Mouse (Mus musculus) ES-Bruce4 (cell line): ENCODE results near the gene Icmt. TPM values are rescaled to one million over a fixed set of nuclear protein-coding genes. Genes with fewer than 3 reads are reported as not detected.
A peak's percentile ranks its signal among the peaks of the same experiment; 100 is the strongest.

Experiments used
- H3K27ac ChIP-seq: 2 replicates; pipeline ENCODE4 v1.5.1; 2012; ENCODE audit warnings: low read length, inconsistent platforms; ENCODE audit not compliant: insufficient read depth
- H3K27me3 ChIP-seq: 2 replicates; pipeline ENCODE4 v1.6.1; 2012; ENCODE audit warnings: mild to moderate bottlenecking, low read length, inconsistent platforms; ENCODE audit not compliant: control insufficient read depth, poor library complexity, insufficient read depth, severe bottlenecking
- H3K36me3 ChIP-seq: 2 replicates; pipeline ENCODE4 v1.6.1; 2012; ENCODE audit warnings: inconsistent platforms, mild to moderate bottlenecking, low read length, moderate library complexity; ENCODE audit not compliant: control insufficient read depth, poor library complexity, insufficient read depth, severe bottlenecking
- H3K4me1 ChIP-seq: one replicate; pipeline ENCODE4 v1.8.1; 2011; ENCODE audit warnings: low read length; ENCODE audit not compliant: control insufficient read depth, insufficient read depth
- H3K4me3 ChIP-seq: 2 replicates; pipeline ENCODE4 v1.5.1; 2011; ENCODE audit warnings: low read depth, mild to moderate bottlenecking, low read length
- H3K9ac ChIP-seq: 2 replicates; pipeline ENCODE4 v1.6.1; 2012; ENCODE audit warnings: low read depth, mild to moderate bottlenecking, inconsistent platforms; ENCODE audit not compliant: poor library complexity, severe bottlenecking
- H3K9me3 ChIP-seq: replicated peaks from 2 replicates; pipeline ENCODE4 v1.6.1; 2012; ENCODE audit warnings: mild to moderate bottlenecking, low read length, inconsistent platforms; ENCODE audit not compliant: control insufficient read depth, poor library complexity, insufficient read depth, severe bottlenecking
- CTCF ChIP-seq: IDR thresholded peaks from one replicate; pipeline ENCODE4 v1.8.1; 2011; ENCODE audit warnings: low read depth, low read length
- EP300 ChIP-seq: IDR thresholded peaks from 2 replicates; pipeline ENCODE4 v1.6.1; 2011; ENCODE audit warnings: low read depth, low read length; ENCODE audit not compliant: insufficient read depth
- POLR2A ChIP-seq: IDR thresholded peaks from one replicate; pipeline ENCODE4 v1.8.1; 2011; ENCODE audit warnings: low read length; ENCODE audit not compliant: insufficient read depth
- polyA plus RNA-seq: library from polyadenylated mRNA; stranded (reverse); fragments of >200 nt; gene quantifications from 2 replicates; pipeline ENCODE4 v1.2.4, GENCODE M21; 2011; ENCODE audit warnings: low read depth; ENCODE audit not compliant: missing spikeins, insufficient read depth, insufficient read length

The Icmt gene
- polyA plus RNA-seq, 1 experiment = 22.8 TPM

DNA sequence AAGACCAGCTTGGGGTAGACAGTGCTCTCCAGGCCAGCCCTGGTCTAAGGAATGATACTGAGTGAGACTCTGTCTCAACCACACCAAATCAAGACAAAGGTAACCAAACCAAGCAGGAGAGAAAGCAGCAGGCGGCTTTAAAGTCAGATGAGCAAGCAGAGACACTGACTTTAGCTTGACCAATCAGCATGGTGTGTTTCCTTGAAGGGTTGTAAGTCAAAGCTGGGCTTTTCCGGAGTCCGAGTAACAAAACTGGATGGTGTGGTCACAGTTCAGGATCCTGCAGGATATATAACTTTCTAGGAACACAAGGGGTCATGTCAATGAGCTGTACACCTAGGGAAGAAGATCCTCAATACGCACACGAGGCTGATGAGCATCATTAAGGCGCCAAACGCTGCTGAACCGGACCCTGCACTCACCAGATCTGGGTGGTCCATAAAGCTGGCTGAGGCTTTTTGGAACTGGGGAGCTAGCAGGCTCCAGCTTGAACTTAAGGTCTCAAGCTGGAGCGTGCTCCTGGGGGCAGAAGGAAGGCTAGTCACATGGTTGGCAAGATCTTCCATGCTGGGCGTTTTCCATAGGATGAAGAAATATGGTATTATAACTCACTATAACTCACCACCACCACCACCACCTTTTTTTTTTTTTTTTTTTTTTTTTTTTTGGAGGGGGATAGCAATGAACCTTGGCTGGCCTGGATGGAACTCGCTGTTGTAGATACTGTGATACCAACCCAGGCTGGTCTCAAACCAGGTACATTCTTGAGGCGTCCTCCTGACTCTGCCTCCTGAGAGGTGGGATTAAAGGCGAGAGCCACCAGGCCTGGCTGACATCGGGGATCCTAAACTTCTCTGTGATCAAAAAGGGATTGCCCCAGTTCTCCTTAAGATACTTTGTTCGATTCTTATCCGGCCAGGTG, 27.9 kb downstream of the Icmt start:
- peaks cover 23% of the 10 kb centered on the region for H3K36me3 ChIP-seq
- peak overlapping the region; percentile 93 for H3K9ac ChIP-seq
- H3K27ac ChIP-seq = peak overlapping the region; percentile 74
- H3K4me3 ChIP-seq = peak overlapping the region; percentile 79
- H3K9me3 ChIP-seq = no peaks in the 10 kb centered on the region
- H3K27me3 ChIP-seq = no peaks in the 10 kb centered on the region
- peaks cover 6% of the 10 kb centered on the region for H3K4me1 ChIP-seq
- TF ChIP-seq CTCF (no peak), EP300 (no peak), POLR2A (peak; percentile 17)

DNA sequence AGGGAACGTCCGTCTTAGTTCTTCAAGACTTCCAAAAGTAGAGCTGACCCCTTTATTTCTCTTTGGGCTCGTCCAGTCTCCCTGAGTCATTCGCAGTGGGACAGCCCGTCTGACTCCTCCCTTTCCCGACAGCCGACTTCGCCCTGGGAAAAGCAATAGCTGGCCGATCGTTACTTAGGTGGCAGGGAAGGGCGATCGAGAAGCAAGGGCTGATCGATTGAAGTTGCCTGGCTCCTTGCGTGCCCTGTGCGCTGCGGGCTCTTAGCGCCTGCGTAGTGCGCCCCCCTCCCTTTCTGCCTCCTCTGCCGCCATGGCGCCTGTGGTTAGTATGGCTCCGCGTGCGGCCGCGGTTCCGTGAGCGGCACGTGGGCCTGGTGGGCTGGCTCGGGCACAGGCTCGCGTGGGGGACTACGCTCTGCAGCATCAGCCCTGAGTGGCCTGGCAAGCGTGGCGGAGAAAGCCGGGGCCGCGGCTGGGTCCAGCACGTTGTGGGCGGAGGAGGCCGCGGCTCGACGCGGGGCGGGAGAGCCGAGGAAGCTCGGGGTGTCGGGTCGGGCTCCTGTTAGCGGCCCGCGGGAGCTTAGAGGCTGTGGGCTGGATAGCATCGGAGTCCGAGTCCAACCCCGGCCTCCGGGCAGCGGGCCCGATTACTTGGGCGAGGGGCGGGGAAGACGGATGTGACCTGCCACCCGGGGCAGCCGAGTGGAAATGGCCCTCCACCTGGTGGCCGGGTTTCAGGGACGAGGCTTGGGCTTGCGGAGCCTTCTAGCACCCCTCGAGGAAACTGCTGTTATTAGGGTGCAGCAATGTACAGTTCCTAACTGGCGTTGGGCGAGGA, 28.8 kb downstream of the Icmt start, which contains the start of gene Rpl22:
Gene Rpl22, plus strand, starts transcription at position 169 of the 838 bp plus-strand sequence.
- H3K27me3 ChIP-seq = no peaks in the 10 kb centered on the region
- H3K27ac ChIP-seq = peak within 1 kb of the TSS; percentile 74
- no peaks in the 10 kb centered on the region for H3K9me3 ChIP-seq
- peak within 1 kb of the TSS; percentile 93 for H3K9ac ChIP-seq
- TF ChIP-seq CTCF (no peak), EP300 (peak; percentile 88), POLR2A (peak; percentile 7)
- H3K4me3 ChIP-seq = peak within 1 kb of the TSS; percentile 93
- peaks cover 32% of the 10 kb centered on the region for H3K36me3 ChIP-seq
- peaks cover 10% of the 10 kb centered on the region for H3K4me1 ChIP-seq

DNA sequence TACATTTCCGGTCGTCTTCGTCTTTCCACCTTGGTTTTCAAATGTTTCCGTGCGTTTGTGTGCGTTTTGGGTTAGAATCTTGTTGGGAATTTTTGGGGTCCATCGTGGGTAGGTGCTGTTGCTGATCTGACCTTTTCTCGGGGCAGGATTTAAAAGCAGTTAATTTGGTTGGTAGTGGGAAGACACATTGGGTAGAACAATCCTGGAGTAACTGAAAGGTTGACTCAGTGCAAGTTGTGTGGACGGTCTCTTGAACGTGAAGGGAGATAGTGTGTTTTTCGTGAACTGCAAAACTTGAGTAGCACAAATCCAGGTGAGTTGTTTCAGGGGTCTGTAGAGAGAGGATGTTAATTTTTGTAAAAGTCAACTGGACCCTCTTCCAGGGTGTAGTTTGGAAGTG, 29.5 kb downstream of the Icmt start:
- no peaks in the 10 kb centered on the region for H3K27me3 ChIP-seq
- peak overlapping the region; percentile 40 for H3K27ac ChIP-seq
- H3K4me3 ChIP-seq = peak overlapping the region; percentile 93
- no peak for TF ChIP-seq EP300
- TF ChIP-seq CTCF = no peak
- no peak for TF ChIP-seq POLR2A
- no peaks in the 10 kb centered on the region for H3K9me3 ChIP-seq
- H3K9ac ChIP-seq = peak overlapping the region; percentile 93
- peaks cover 10% of the 10 kb centered on the region for H3K4me1 ChIP-seq
- H3K36me3 ChIP-seq = peaks cover 39% of the 10 kb centered on the region

DNA sequence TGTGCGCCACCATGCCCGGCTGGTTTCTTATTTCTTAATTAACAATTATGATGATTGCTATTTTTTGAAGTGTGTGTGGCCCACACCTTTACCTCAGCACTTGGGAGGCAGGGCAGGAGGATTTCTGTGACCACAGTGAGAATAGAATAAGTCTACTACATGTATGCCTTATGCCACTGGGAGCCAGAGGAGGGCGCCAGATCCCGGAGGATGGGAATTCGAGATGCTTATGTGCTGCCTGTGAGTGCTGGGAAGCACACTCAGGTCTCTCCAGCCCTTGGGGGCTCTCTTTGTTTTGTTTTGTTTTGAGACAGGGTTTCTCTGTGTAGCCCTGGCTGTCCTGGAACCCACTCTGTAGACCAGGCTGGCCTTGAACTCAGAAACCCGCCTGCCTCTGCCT, 31.7 kb downstream of the Icmt start:
- no peak overlapping the region for H3K27ac ChIP-seq
- no peaks in the 10 kb centered on the region for H3K9me3 ChIP-seq
- peaks cover 58% of the 10 kb centered on the region for H3K36me3 ChIP-seq
- TF ChIP-seq POLR2A = no peak
- no peak for TF ChIP-seq EP300
- peak; percentile 79 for TF ChIP-seq CTCF
- H3K9ac ChIP-seq = peak overlapping the region; percentile 30
- H3K4me1 ChIP-seq = peaks cover 8% of the 10 kb centered on the region
- no peak overlapping the region for H3K4me3 ChIP-seq
- H3K27me3 ChIP-seq = no peaks in the 10 kb centered on the region

DNA sequence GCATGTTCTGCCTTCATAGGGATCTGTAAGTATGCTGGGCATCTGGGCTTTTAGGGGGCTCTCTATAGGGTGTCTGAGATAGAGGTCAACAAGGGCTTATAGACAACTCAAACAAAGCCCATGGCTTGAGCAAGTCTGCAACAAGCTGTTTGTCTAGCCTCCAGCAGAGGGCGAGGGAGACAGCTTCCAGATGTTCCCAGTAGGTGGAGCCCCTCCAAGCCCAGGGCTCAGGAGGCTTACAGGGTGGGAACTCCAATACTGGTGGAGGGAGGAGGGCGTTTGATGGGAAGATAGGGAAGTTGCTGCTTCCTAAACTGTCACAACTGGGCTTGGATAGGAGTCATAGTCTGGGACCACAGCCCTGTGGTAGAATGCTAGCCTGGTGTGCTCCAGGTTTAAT, 35.9 kb downstream of the Icmt start:
- Histone ChIP-seq H3K9me3 (no peaks in the 10 kb centered on the region), H3K27me3 (no peaks in the 10 kb centered on the region), H3K4me1 (peaks cover 8% of the 10 kb centered on the region), H3K36me3 (peaks cover 56% of the 10 kb centered on the region), H3K9ac (no peak overlapping the region), H3K27ac (0 out of 2 replicates have a peak overlapping the region, but pooled peaks have one; percentile 16), H3K4me3 (no peak overlapping the region)
- no peak for TF ChIP-seq POLR2A
- TF ChIP-seq EP300 = no peak
- TF ChIP-seq CTCF = peak; percentile 100
